Mouse (Mus musculus) spleen, postnatal 14 days (tissue): ENCODE measurements around the gene Zfp710.

ENCODE experiments used
- DNase-seq, 2 experiments: peaks; one replicate each; pipeline ENCODE4 v3.0.0; 2021 to 2022; ENCODE audit warnings: low spot score in 2 of 2

The Zfp710 gene

DNA sequence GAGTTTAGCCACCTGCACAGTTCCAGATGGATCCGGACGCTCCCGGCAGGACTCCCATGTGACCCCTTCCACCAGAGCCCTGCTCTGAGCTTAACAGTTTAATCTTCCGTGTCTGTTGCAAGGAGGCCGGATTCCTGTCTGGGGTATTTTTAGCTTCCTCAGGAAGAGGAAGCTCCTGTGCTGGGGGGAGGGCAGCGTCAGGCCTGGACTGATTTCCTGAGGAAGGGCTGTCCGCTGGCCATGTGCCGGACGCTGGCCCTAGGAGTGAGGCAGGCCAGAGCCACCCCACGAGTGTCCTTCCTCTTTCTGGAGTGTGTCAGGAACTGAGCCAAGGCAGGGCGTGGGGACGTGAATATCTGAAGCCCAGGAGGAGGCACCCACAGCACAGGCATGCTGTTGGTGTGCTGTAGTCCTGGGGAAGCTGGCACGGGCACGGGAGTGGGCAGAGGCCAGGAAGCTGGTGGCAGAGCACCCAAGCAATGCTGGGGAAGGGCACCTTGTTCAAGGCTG lies 54.2 kb downstream of the Zfp710 start:
- peak in 1 of 2 experiments; percentile 40 for DNase-seq

DNA sequence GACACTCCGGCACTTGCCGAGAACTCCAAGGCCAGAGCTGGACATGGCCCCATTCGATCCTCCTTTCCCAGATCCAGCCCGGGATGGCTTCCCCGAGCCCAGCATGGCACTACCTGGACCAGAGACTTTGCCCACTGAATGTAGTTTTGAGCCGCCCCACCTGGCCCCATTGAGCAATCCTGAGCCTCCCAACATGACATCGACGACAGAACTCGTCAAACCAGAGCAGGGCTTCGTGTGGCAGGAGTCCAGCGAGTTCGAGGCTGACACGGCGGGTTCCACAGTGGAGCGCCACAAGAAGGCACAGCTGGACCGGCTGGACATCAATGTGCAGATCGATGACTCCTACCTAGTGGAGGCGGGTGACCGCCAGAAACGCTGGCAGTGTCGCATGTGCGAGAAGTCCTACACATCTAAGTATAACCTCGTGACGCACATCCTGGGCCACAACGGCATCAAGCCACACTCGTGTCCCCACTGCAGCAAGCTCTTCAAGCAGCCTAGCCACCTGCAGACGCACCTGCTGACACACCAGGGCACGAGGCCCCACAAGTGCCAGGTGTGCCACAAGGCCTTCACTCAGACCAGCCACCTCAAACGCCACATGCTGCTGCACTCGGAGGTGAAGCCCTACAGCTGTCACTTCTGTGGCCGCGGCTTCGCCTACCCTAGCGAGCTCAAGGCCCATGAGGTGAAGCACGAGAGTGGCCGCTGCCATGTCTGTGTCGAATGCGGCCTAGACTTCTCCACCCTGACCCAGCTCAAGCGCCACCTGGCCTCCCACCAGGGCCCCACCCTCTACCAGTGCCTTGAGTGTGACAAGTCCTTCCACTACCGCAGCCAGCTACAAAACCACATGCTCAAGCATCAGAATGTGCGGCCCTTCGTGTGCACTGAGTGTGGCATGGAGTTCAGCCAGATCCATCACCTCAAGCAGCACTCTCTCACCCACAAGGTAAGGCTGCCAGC lies 57.3 kb downstream of the Zfp710 start:
- no peak for DNase-seq

DNA sequence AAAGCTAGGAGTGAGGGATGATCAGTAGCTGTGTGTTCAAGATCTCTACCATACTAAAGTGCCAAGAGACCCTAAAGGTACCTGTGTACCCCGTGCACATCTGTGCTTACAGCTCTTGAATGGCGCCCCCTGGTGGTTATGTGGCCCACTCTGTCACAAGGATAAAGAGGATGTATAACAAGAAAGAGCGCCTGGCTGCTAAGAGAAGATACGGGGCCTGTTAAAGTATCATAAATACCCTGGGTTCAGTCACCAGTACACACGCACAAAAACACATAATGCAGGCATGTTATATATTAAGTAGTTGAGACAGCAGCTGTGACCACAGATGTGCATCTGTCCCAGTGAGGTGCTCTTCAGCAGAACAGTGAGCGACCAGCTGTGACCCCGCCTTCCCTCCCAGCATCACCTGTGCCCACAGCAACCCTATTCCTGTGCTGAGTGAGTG lies 59.9 kb downstream of the Zfp710 start:
- peak in 1 of 2 experiments; percentile 70 for DNase-seq

DNA sequence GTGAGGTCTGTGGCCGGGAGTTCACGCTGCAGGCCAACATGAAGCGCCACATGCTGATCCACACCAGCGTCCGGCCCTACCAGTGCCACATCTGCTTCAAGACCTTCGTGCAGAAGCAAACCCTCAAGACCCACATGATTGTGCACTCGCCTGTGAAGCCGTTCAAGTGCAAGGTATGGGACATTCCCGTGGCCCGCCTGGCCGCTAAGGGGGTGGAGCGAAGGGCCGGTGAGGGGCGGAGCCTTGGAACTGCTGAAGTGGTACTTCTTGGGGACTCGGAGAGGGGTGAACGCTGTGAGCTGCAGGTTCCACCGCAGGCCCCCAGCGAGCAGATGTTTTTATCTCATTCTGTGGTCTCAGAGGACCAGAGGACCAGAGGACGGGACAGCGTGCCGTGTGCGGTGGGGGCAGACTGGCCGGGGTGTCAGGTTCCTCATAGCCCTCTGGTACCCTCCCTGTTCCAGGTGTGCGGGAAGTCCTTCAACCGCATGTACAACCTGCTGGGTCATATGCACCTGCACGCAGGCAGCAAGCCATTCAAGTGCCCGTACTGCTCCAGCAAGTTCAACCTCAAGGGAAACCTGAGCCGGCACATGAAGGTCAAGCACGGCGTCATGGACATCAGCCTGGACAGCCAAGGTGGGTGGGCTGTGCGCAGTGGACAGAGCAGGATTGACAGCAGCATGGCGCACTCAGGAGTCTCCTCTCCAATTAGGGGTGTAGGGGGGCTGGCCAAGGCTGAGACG lies 61.5 kb downstream of the Zfp710 start:
- no peak for DNase-seq

DNA sequence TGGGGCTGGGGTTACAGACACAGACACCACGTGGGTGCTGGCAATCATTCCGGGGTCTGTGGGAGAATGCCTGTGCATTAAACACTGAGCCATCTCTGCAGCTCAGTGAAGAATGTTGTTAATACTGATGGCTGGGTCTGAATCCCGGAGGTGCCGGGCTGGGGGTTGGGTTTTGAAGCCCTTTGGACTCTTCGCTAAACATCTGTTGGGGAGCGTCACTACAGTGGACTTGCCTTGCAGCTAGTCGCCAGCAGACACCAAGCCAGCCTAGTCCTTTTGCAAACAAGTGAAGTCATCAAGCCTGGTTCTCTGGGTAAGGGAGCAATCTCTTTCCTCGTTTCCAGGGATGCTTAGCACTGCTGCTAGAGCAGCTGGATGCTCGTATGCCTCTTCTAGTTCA lies 63.6 kb downstream of the Zfp710 start:
- no peak for DNase-seq

DNA sequence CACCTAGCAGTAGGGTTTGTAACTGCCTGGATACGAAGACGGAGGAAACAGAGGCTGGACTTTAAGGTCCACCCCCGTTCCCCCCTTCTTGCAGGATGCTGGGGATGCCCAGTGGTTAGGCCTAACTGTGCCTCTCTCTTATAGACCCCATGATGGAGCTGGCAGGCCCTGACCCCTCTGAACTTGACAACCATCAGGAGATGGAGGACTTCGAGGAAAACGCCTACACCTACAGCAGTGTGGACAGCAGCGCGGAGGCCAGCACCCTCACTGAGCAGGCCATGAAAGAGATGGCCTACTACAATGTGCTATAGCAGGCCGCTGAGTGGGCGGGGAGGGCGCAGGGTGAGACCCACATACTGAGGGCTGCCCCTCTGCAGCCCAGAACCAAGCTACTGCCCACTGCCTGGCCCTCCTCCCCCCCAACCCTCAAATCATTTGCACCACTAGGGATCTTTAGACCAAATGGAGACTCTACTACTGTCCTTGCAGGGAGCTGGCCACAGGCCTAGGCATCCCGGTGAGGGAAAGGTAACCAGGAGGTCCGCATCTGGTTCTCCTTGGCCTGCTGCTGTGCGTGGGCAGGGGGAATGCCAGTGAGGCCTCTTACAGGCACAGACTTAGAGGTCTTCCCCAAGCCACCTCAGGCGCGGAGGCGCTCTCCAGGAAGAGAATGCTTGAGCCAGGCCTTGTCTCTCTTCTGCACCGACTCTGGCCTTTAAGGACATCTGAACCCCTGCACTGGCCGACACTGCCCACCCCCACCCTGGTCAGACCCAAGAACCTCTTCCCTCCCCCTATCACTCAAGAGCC lies 65.8 kb downstream of the Zfp710 start:
- no peak for DNase-seq

DNA sequence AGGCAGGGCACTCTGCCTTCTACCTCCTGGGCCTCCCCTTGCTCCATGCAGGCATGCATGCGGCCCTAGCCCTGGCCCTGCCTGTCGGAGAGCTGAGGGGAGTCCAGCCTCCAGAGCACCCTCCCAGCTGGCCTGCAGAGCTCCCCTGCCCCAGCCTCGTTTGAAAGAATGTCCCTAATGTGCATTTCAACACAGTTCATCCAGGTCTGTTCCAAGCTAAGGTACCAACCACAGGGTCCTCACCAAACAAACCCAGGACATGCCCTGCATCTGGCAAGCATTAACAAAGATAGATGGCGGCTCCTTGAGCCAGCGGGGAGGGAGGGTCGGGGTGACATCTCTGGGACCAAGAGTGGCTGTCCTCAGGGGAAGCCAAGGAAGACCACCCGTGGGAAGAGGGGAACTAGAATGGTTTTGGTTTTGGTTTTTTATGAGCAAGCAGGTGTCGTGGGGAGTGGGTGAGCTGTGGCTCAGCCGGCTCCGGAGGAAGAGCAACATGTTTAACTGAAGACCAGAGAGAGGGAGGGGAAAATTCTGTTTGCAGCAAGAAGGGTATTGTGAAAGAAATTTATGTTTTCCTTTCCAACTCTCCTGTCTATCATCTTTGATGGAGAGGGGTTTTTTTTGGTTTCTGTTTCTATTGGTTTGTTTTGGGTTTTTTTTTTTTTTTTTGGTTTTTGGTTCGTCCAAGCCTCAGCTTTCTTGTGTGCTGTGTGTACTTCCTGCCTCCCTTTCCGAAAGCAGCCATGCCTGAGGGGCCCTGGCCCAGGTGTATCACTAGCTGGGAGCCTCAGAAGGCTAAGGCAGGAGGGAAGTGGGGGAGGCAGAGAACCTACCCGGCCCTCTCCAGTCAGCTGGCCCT lies 66.6 kb downstream of the Zfp710 start:
- DNase-seq: no peak

DNA sequence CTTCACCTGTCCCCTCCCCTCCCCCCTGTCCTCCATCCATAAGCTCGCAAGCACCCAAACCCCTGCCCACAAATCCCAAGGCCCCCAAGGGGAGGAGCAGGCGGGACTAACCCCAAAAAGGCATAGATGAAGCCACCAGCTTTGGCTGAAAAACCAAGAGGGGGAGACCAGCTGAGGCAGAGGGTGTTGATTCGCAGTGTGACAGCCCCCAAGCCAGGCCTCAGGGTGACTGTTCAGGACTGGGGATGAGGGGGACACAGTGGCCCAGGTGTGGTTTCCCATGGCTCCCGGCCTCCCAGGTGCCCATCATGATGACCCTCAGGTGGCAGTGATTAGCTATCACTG lies 67.2 kb downstream of the Zfp710 start:
- DNase-seq: no peak

DNA sequence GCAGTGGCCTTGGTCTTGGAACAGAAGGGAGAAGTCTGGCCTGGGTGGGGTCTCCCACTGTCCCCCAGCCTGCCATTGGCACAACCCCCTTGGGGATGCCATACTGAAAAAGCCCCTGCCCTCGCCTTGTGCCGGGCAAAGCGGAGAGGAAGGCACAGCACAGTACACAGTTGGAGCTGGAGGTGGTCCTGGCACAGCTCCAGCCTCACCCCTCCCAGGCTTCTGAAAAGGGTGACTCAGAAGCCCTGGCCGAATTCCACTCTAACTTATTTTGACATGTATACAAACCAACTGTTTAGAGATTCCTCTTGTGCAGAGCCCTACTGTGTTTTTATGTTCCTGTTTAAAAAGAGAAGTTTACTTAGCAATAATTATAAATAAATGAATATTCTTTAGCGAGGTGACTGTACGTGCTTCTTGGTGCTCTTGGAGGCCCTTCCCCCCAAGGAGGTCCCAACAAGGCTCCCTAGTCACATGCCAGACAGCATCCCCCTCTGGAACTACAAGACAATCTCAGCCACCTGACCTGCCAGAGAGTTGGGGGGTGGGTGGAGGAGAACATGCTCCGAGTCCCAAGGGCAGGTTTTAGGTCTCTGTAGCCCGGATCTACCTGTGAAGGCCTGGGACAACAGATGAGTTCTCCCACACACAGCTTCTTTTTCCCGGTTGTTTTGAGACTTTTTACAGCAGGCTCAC lies 67.9 kb downstream of the Zfp710 start:
- DNase-seq: no peak

DNA sequence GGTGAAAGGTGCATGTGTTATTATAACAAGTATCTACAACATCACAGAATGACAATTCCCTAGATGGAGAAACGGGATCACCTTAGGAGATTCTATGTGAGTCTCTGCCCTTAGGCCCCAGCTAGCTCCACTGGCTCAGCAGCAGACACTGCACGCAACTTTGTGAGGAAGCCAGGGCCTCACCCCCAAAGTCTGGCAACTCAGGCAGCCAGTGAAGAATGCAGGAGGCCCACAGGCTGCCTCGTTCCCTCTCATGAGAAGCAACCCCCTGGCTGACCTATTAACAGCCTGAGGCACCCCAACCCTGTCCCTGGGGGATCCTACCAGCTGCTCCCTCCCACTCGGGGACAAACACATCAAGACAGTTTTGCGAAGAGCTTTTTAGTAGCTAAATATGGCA lies 69.9 kb downstream of the Zfp710 start:
- DNase-seq: no peak

DNA sequence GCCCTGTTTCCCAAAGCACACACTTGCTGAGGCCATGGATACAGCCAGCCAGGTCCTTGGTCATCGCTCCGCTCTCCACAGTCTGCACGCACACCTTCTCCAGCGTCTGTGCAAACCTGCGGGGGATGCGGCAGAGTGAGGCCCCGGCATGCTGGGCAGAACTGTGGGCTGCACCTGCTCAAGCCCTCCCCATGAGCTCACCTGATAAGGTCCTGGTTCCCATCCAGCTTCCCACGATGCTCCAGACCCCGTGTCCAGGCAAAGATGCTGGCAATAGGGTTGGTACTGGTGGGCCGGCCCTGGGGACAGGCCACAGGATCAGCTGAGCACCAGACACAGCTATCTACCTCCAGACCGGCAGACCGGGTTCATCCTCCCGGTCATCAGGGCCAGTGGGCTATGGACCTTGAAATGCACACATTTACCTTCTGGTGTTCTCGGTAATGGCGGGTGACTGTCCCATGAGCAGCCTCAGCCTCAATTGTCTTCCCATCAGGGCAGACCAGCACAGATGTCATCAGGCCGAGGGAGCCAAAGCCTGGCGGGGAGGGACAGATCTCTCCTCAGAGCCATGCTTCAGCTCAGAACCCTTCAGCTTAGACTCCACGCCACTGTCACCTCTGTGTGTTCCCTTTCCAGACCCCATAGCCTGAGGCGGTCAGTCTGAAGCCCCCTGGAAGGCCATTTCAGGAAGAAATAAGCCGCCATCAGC lies 71.1 kb downstream of the Zfp710 start:
- DNase-seq: no peak

DNA sequence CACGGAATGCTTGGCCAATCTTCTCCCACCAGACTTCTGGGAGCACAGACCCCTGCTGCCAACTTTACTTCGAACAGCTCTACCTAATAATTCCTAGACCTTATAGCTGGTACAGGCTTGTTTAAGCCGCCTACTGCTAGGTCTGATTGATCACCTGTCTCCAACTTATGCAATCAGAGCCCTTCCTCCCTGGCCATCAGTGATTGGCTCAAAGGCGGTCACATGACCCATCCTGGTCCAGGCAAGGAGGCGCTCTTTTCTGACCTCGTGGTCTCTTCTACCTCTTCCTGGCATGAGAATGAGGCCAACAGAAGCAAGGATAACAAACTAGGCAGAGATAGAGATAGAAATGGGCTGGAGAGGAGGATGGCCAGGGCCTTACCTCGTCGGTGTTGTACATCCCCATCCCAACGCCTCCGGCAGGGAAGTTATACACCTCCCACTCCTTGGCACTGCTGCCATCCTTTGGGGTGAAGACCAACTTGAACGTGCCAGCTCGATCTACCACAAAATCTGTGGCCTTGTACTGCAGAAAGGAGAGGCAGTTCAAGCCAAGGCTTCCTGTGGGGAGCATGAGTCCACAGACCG lies 73.9 kb downstream of the Zfp710 start:
- DNase-seq: no peak

DNA sequence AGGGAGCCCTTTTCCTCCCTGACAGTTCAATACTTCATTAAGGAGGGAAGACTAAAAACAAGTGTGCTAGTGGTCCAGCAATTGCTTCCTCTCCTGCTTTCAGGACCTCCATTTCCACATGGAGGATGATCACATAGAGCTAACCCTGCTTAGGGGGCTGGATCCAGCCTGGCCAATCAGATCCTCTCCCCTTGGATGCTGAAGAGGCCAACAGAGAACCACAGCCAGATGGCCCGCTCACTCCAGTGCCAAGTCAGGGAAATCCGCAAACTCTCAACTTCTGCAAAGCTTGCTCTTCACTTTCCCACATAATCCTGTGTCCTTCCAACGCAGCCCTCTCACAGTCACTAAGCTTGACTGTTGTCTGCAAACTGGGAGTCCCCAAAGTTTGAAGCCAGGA lies 78.7 kb downstream of the Zfp710 start:
- no peak for DNase-seq

DNA sequence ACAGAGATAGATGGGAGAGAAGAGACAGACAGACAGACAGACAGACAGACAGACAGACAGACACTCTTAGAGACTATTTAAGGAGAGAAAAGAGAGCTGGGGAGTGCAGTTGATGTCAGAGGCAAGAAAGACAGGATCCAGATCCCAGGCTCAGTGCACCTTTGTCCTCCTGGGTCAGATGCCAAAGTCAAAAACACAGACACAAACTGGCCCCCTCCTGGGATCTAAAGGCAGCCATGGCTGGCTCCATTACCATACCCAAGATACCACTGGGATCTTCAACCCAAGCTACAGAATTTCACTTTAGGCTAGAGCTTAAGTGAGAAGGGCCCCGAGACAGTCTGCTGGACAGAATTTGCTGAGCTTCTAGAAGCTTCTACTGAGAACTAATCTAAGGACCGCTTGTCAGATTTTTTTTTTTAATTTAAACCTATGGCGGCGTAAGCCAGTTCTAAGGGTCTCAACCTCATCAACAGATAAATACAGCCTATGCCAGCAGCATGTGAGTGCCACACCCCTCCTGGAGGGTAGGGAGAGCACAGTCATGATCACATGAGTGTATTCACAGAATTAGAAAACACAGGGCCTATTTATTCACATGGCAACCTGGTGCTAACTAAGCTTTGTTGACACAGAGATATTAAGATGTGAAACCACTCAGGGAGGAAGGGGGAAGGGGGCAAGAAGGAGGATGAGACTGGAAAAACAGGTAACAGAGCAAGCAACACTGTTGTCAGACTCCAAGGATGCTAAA lies 81.2 kb downstream of the Zfp710 start:
- no peak for DNase-seq

DNA sequence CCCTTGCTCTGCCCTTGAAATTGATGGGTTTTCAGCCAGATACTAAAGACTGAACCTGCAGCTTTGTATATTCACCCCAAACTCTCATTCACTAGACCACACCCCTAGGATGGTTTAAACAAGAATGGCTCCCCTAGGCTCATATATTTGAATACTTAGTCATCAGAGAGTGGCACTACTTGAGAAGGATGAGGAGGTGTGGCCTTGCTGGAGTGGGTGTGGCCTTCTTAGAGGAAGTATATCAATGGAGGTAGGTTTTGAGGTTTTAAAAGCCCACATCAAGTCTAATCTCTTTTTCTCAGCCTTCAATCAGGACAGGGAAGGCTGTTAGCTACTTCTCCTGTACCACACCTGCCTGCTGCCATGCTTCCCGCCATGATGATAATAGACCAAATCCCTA lies 81.8 kb downstream of the Zfp710 start:
- DNase-seq: no peak

DNA sequence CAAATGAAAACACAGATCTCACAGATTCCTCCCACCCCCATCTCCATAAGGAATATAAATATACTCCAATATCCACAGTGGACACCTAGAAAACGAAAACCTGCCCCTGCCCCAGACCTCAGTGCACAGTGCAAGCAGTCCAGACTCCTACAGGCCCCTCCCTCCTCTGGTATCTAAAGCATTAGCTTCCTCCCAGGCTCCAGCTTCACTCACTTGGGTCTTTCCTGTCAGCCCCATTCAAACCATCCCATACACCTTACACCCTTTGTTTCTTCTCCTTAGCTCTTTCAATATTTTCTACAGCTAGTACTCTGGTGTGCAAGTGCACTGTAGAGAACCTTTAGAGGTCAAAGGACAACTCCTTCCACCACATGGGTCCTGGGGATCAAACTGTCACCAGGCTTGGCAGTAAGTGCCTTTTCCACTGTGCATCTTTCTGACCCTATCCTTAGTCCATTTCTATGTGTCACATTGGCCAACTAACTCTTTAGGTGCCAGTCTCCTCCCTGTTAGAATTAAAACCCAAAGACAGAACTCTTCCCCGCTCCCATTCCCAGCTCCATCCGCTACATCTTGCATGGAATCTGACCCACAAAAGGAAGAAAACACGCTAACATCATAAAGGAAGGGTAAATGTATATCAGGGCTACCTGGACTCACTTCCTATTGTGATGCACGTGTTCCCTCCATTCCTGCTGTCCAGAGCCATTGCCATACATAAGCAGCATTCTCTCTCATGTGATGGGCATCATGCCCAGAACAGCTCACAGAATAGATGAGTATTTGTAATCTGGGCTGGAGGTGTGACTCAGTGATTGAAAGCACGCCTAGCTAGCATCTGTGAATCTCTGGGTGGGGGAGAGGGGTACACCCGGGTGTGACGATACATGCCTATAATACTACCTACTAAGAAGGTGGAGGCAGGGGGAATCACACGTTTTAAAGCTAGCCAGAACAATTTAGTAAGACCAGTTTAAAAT lies 86.7 kb downstream of the Zfp710 start:
- no peak for DNase-seq

DNA sequence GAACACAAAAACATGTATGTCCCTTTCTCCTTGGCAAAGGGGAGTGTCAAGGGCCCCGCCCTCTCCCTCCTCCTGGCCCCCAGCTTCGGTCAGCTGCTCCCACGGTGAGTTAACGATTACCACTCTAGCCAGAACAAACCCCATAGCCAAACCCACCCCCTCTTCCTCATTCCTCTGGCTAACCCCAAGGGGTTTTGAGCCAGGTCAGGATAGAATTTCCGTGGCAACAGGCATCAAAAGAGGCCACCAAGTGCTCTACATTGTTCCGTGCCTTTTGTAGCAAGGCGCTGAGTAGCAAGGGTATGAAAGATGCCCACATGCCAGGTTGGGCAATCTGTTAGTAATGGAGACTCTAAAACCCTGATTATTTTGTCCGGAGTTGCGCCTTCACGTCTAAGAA lies 89.4 kb downstream of the Zfp710 start:
- no peak for DNase-seq
